Mouse (Mus musculus) frontal cortex, adult 2 months (tissue): ENCODE measurements around the gene Fbl. TPM values are rescaled to one million over a fixed set of nuclear protein-coding genes. Genes with fewer than 3 reads are reported as not detected.
"Not testable (repeated sequence)": the region's sequence is repeated elsewhere in the genome, so short reads cannot be mapped to it uniquely, and the experiment has no call there.

Experiments
- DNase-seq, 2 experiments: peaks; one replicate each; pipeline ENCODE4 v3.0.0; 2022; ENCODE audit warnings: low spot score in 1 of 2; ENCODE audit errors: extremely low spot score in 1 of 2
- polyA plus RNA-seq: library from polyadenylated mRNA; depleted of rRNA; stranded (reverse); fragments of >200 nt; gene quantifications from 2 replicates; pipeline ENCODE4 v1.2.3, GENCODE M21; 2012

The Fbl gene
- polyA plus RNA-seq, 1 experiment = 90.7 TPM

DNA sequence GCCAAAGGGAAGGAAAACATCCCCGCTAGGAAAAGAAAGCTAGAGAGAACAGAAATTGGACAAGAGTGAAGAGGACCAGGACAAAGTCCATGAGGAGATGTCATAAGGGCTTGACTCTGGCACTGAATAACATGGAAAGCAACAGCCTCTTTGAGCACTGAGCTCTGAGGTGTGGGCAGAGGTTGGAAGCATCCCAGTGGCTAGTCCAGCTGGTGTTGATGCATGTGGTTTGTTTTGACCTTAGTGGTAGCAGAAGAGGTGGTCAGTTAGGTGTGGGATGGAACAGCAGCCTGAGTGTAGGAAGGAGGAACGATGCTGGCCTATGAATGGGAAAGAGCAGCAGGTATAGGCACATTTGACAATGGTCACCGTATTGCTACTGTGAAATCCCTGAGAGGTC lies 22.0 kb downstream of the Fbl start:
- no peak for DNase-seq

DNA sequence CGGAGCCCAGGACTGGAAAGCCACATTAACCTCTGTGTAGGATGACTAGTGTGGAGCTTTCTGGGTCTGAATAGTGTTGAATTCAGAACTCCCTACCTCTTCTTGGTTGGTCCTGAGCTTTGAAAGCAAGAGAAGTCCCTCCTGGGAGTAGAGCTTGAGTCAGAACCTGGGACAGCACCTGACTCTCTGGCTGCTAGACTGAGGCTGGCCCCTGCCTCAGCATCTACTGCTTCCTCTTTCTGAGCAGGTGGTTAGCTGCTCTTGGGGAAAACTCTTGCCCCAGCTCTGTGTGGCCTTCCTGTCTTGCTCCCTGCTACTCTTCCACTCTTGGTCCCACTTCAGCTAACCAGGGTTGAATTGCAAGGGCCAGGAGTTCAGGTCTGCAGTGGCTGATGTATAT lies 22.4 kb downstream of the Fbl start:
- no peak for DNase-seq

DNA sequence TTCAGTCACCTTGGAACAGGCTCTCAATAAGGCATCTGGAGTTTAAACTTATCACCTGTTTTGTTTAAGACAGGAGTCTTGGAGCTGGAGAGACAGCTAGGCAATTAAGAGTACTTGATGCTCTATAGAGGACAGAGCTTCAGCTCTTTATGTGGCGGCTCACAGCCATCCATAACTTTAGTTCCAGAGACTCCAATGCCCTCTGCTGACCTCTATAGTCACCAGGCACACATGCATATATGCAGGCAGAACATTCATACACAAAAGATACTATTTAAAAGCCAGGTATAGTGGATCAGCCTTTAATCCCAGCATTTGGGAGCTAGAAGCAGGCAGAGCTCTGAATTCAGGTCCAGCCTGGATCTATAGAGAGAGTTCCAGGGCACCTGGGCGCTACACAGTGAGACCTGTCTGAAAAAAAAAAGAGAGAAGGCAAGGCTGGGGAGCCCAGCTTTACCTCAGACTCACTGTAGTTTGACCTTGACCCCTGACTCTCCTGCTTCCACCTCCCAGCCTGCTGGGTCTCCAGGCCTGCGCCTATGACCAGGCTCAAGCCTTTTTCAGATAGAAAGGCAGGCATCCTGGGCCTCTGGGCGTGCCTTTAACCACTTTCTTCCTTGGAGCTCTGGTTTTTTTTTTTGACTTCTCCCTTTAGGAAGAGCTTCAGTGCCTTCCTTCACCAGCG lies 26.0 kb downstream of the Fbl start:
- no peak for DNase-seq

DNA sequence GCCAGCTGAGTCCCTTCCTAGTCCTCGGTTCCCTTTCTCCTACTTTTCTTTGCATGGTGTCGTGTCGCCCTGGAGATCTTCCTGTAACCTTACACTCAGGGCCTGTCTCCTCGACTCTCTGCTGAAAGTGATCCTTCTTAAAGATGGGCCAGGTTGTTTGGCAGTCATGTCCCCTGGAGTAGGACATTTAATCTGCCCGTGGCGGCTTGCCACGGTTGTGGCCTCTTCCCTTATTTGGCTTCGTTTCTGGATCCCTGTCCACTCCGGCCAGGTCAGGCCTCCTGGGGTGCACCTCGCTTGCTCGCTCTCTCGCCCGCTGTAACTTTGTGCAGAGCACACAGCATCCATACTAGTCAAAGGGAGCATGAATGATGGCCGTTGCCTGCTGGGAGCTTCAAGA lies 27.0 kb downstream of the Fbl start:
- DNase-seq = no peak

DNA sequence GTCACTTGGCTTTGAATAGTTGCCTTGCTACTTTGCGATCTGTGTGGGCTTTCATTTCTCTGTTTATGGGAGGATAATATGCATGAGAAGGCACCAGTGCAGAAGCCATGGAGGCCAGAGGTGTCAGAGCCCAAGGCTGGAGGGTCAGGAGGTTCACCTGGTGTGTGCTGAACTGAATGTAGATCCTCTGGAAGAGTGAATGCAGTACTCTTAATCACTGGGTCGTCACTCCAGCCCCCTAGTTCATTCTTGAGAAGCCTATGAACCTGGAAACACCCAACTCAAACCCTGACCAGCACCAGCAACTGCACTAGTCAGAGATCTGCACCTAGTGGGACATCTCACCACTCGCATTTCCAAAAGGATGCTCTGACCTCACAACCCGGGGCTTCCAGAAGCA lies 29.5 kb downstream of the Fbl start:
- no peak for DNase-seq

DNA sequence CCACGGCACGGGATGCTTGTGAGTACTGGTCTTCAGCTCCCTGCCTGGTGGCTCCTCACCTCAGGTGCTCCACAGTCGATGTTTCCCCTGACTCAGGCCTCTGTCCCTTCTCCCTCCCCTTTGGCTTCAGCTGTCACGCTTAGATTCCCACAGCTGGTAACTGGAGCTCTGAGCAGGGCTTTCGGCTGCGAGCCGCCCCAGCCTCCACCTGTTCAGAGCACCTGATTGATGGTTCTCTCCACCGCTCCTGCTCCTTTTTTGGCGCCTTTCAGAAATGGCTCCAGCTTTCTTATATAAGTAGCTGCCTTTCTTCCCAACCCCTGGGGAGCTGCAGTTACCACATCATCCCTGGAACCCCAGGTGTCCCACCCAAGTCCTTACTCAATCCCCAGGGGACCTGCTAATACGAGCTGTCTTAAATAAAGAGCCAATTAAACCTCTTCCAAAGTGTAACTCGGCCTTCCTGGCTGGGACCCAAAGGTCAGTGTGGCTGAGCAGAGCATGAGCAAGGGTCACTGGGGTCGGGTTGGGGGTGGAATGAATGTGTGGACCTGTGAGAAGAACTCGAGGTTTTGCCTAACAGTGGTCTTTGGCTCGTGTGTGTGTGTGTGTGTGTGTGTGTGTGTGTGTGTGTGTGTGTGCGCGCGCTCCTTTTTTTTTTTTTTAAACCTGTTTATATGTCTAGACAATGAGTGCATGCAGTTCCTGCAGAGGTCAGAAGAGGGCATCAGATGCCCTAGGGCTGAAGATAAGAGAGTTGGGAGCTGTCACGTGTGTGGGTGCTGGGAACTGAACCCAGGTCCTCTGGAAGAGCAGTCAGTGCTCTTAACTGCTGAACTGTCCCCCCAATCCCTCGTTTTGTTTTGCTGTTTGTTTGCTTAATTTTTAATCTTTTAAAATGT lies 33.9 kb downstream of the Fbl start:
- DNase-seq = no peak

DNA sequence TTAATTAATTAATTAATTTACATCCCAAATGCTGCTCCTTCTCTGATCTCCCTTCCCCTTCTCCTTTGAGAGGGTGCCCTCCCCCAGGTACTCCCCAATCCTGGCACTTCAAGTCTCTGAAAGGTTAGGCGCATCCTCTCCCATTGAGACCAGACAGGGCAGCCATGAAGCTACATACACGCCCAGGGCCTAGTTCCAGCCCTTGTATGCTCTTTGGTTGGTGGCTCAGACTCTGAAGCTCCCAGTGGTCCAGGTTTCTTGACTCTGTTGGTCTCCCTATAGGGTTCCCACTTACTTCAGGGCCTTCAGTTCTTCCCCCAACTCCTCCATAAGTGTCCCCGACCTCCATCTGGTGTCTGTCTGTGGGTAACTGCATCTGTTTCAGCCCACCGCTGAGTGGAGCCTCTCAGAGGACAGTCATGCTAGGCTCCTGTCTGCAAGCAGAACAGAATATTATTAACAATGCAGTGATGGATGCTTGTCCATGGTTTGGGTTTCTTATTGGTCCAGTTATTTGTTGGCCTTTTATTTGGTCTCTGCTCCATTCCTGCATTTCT lies 36.6 kb downstream of the Fbl start:
- DNase-seq = peak in 1 of 2 experiments; percentile 51

DNA sequence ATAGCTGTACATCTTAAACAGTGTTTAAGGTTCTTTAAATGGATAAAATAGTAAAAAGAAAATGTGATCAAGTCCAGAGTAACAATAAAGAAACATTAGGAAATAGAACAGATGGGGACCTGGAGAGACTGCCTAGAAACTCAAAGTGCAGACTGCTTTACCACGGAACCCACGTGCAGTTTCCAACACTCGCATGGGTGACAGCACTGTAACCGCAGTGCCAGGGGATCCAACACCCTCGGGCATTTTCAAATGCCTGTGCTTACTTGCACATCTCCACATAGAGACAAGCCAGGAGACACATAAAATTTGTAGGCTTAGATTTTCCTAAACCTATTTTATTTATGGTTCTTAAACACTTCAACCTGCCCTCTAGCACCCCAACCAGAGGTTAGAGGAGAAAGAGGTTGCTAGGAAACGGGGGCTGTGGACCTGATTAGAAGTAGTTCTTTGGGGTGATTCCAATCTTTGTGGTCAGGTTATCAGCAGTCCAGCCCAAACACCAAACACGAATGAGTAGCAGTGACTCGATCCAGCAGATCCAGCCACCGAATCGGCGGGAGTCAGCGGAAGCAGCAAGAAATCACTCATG lies 39.0 kb downstream of the Fbl start:
- no peak for DNase-seq

DNA sequence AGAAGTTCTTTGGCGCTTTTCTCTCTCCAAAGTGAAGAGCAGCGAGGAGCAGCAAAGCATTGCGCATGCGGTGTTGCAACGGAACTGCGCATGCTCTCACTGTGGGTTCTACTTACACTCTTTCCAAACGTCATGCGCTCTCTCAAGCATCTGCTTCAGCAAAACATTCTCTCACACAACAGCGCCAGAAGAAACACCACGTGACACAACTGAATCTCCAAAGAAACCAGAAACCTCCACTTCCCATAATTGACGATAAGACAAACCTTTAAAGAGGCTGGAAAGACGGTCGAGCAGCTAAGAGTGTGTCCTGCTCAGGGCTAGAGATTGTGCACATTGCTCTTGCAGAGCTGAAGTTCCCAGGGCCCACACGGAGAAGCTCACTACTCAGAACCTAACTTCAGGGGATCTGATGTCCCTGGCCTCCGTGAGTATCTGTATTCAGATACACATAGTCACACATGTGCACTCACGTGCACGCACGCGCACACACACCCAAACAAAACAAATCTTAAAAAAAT lies 39.5 kb downstream of the Fbl start:
- DNase-seq = peak; percentile 46 to 86

DNA sequence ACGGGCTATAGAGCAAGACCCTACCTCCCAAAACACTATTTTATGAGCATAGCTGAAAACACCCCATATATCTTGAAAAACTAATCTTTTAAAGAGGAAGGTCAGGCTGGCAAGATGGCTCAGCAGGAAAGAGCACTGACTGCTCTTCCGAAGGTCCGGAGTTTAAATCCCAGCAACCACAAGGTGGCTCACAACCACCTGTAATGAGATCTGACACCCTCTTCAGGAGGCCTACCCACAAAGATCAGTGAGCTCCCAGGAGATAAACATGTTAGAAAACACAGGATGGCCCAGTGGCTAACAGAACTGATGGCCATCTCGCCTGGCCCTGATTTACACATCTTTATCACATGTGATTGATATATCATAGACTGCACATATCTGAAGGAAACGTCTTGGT lies 41.2 kb downstream of the Fbl start:
- DNase-seq = no peak

DNA sequence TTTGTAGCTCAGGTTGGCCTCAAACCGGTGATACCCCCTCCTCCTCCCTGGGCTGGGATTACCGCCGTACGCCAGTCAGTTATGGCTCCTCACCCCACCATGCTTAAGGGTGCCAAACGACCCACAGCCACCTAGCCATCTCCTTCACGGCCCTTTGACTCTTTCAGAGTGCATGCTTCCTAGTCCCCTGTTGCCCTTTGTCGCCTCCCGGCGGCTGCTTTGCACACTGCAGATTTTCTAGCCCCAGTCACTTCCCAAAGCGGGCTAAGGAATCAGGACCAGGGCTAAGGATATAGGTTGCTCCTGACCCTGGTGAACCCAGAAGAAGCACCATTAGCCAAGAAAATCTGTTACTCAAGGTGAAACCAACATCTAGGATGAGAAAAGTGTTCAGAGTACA lies 44.6 kb downstream of the Fbl start:
- DNase-seq = peak in 1 of 2 experiments; percentile 72

DNA sequence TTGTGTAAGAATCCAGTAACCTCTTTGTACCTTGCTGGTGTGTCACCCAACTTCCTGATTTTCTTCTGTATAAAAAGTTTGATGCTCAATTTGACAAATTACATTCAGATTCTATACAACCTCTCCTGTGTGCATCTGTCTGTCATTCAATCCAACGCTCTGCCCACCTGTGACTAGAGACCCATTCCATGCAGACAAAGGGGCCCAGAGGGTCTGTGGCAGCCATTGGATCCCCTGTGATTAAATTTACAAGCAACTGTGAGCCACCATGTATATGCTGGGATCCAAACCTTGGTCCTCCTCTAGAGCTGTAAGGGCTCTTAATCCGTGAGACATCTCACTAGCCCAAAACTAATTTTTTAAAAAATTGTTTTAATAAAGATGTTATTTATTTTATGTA lies 46.4 kb downstream of the Fbl start:
- DNase-seq = not testable (repeated sequence)

DNA sequence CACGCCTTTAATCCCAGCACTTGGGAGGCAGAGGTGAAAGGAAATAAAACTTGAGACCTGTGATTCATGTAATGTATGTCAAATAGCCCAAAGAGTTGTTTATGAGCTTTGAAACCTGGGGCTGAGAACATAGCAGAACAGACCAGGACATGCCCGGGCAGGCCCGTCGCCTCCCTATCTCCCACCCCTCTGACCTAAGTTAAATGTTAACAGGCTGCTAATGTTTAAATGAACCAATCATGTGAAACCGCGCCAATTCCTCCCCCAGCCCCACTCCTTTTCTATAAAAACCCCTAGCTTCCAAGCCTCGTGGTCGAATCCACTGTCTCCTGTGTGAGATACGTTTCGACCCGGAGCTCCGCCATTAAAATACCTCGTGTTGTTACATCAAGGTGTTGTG lies 48.3 kb downstream of the Fbl start:
- not testable (repeated sequence) for DNase-seq

DNA sequence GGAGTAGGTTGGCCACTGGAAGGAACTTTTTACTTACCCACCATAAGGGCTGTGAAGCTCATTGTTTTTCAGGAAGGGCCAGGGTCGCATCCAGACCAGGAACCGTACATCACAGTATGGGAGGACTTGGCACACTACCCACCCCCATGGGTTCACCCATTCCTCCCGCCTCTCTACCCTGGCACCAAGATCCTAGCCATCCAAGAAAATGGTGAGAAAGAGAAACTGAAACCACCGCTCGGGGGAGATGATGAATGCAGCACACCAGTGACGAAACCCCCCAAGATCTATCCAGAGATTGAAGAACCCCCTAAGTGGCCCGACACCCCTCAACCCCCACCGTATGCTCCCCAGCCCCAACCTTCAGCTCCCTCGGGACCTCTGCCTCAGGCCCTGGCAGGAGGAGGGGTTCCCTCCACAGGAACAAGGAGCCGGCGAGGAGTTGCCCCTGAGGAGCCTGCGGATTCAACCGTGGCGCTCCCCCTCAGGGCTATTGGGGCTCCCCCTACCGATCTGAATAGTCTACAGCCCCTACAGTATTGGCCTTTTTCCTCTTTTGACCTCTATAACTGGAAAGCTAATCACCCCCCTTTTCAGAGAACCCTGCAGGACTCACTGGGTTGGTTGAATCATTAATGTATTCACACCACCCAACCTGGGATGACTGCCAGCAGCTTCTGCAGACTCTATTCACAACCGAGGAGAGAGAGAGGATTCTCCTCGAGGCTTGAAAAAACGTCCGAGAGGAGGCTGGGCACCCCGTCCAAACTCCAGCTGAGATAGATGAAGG lies 49.6 kb downstream of the Fbl start:
- DNase-seq = peak; percentile 24 to 75

DNA sequence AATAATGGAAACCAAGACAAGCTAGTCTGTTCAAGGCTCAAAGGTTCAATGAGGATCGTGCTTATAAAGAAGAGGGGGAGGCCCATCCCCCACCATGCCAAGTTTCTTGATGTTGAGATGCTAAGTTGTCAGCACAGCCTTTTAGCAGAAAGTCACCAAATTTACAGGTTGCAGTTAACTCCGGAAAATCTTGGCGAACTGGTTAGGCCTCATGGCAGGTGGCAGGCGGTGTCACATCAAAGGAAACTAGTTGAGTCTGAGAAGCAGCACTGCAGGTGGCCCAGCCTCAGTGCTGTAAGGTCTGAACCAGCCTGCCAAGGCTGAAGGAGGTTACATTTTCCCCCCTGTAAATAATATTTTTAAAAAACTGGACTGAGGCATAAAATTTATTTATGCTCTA lies 57.3 kb downstream of the Fbl start:
- DNase-seq = not testable (repeated sequence)

DNA sequence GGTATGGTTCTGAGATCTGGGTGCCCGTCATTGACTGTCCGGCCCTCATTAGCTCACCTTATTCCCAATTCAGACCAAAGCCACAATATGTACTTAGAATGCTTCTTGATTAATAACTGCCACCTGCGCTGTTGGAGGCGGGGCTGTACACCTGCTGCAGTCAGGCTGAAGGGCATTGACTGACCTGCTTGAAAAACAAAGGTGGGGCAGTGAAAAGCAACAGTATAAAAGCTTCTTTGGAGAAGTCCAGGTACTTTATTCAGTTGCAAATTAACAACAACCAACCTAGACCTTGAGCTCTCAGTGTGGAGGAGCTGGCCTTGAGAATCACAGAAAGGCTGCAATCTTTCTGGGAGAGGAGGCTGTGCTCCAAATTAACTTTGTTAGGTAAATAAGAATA lies 57.9 kb downstream of the Fbl start:
- not testable (repeated sequence) for DNase-seq
